ENCODE assay signal across 35 mouse cellular contexts in the genomic region with DNA sequence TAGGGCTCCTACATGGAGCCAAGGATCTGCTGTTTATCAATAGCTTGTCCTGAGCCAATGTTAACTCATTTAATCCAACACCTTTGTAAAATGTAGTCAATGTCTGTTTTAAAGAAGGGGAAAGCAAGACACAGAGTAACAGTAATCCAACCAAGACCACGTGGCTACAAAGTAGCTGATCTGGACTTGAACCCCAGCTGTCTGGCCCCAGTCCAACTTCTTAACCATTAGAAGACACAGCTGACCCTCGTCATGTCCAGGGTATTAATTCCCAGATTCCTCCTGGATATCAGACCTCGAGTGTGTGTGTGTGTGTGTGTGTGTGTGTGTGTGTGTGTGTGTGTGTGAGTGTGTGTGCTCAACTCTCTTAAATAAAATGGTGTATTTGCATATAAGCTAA. TPM values are rescaled to one million over a fixed set of nuclear protein-coding genes. Genes with fewer than 3 reads are reported as not detected.
"Had no signal": no experiment of that assay in that cellular context is flagged by ENCODE, and none has a peak within 500 bp of the region (broad histone marks: within the 10 kb centered on the region; RNA-seq: fewer than 3 reads in every experiment).

No protein-coding gene starts in this region.

- H3K27me3 ChIP-seq: liver, embryonic 15.5 days; midbrain, embryonic 15.5 days had no signal

- H3K36me3 ChIP-seq: limb, embryonic 10.5 days; limb, embryonic 12.5 days; limb, embryonic 13.5 days; limb, embryonic 15.5 days; liver, embryonic 12.5 days; liver, embryonic 13.5 days; liver, embryonic 15.5 days; lung, embryonic 15.5 days; midbrain, embryonic 10.5 days; midbrain, embryonic 12.5 days; midbrain, embryonic 13.5 days; midbrain, embryonic 15.5 days had no signal

- ATAC-seq: liver, embryonic 12.5 days; liver, postnatal 0 days; lung, postnatal 0 days; midbrain, embryonic 13.5 days; midbrain, embryonic 15.5 days; midbrain, embryonic 16.5 days had no signal

- DNase-seq: left cerebral cortex, postnatal 4 days; liver; liver, embryonic 13.5 days; liver, postnatal 0 days; lung, adult 18-20 months; lung, postnatal 10 days; lung, postnatal 14 days; lung, postnatal 36 days; lung, postnatal 4 days; midbrain, embryonic 14.5 days had no signal

- H3K4me2 ChIP-seq: limb, embryonic 12.5 days; limb, embryonic 13.5 days; limb, embryonic 15.5 days; liver, embryonic 11.5 days; liver, embryonic 12.5 days; liver, embryonic 13.5 days; liver, embryonic 15.5 days; lung, embryonic 15.5 days; midbrain, embryonic 11.5 days; midbrain, embryonic 12.5 days; midbrain, embryonic 13.5 days; midbrain, embryonic 15.5 days had no signal

- H3K4me1 ChIP-seq: liver, embryonic 12.5 days; liver, embryonic 13.5 days; liver, embryonic 15.5 days; lung, embryonic 15.5 days; megakaryocyte, embryonic 14.5 days had no signal

- H3K9me3 ChIP-seq: limb, embryonic 10.5 days; limb, embryonic 12.5 days; limb, embryonic 13.5 days; limb, embryonic 15.5 days; liver, embryonic 12.5 days; liver, embryonic 13.5 days; liver, embryonic 15.5 days; lung, embryonic 15.5 days; megakaryocyte, embryonic 14.5 days; midbrain, embryonic 10.5 days; midbrain, embryonic 12.5 days; midbrain, embryonic 13.5 days; midbrain, embryonic 15.5 days had no signal

- H3K9ac ChIP-seq: limb, embryonic 12.5 days; limb, embryonic 13.5 days; limb, embryonic 15.5 days; liver, embryonic 12.5 days; liver, embryonic 13.5 days; liver, embryonic 14.5 days; liver, embryonic 15.5 days; liver, postnatal 0 days; lung, embryonic 15.5 days; midbrain, embryonic 12.5 days; midbrain, embryonic 13.5 days; midbrain, embryonic 15.5 days had no signal

- H3K4me3 ChIP-seq: left cerebral cortex, adult 2 months; limb, embryonic 10.5 days; limb, embryonic 12.5 days; limb, embryonic 13.5 days; limb, embryonic 15.5 days; liver, embryonic 12.5 days; liver, embryonic 13.5 days; liver, embryonic 15.5 days; lung, embryonic 15.5 days; megakaryocyte, embryonic 14.5 days; midbrain, embryonic 10.5 days; midbrain, embryonic 12.5 days; midbrain, embryonic 13.5 days; midbrain, embryonic 15.5 days; myocyte had no signal

- H3K27ac ChIP-seq: left cerebral cortex, adult 2 months; limb, embryonic 10.5 days; limb, embryonic 12.5 days; limb, embryonic 13.5 days; limb, embryonic 15.5 days; liver, embryonic 12.5 days; liver, embryonic 13.5 days; liver, embryonic 14.5 days; liver, embryonic 15.5 days; lung, embryonic 15.5 days; macrophage; midbrain, embryonic 10.5 days; midbrain, embryonic 12.5 days; midbrain, embryonic 13.5 days; midbrain, embryonic 15.5 days had no signal

RNA-seq across cellular contexts. Expression of a gene that starts 18.5 kb away (rescaled TPM):
- polyA plus RNA-seq: limb, embryonic 10.5 days; limb, embryonic 11.5 days; limb, embryonic 12.5 days; limb, embryonic 13.5 days; limb, embryonic 14.5 days; limb, embryonic 15.5 days; liver, adult 2 months; liver, embryonic 11.5 days; liver, embryonic 12.5 days; liver, embryonic 13.5 days; liver, embryonic 14.5 days; liver, embryonic 15.5 days; liver, embryonic 16.5 days; liver, postnatal 0 days; lung, embryonic 15.5 days; lung, embryonic 16.5 days; lung, postnatal 0 days; macrophage; midbrain, embryonic 10.5 days; midbrain, embryonic 11.5 days; midbrain, embryonic 12.5 days; midbrain, embryonic 14.5 days; myocyte had no signal

RNA-seq across cellular contexts. Expression of a gene that starts 46.6 kb away (rescaled TPM):
- polyA plus RNA-seq: macrophage, myocyte had no signal

RNA-seq across cellular contexts. Expression of a gene that starts 51.2 kb away (rescaled TPM):
- polyA plus RNA-seq: liver, embryonic 11.5 days; macrophage had no signal
